Mouse (Mus musculus): ENCODE measurements at regions not wholly inside any gene's neighbourhood (a gene's known extent, or its start where the extent isn't known, plus 50 kb on each side); places are given as distances from the start of the nearest gene placed in this dataset.

DNA sequence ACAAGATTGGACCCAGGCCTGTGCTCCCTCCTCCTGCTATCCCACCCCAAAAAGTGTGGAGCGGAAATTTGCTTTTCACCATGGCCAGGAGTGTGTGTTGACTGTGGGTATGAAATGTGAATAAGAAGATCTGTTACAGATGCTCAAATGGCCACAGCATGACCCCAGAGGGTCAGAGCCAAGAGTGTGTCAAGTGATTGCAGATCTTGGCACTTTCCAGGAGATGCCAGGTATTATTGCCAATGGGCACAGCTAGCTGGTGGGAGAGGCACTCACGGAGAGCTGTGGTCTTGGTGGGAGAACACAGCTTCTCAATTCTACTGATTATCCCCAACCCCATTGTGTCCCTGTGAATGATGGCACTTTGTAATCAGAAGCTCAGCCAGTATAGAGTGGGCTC is 62.7 kb downstream of the Smim20 start:
- no peak for DNase-seq (ENCODE audit: low spot score in 2 of 2)
- intact Hi-C loops (cut with DNase I), result no loop called here

DNA sequence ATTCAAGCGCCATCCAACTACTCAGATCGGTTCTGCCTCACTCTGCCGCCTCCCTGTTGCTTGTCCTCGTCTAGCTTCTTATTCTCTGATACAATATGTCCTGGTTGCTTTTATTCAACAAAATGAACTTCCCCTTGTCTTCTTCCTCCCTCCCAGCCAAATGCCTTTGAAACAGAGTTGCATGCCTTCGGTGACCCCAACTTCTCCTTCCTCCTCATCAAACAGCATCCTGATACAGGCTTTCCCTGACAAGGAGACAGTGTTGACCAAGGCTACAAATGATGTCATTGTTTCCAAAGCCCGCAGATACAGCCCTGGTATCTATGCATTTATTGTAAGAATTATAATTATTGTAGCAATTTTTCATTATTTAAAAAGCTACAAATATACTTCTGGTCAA is 69.8 kb downstream of the Smim20 start:
- intact Hi-C loops (cut with DNase I), result no loop called here
- no peak for DNase-seq (ENCODE audit: low spot score in 2 of 2)

- intact Hi-C loops (cut with DNase I), result no loop called here
These were observed 70.9 kb downstream of the Smim20 start for GRCm38 (mm10) chr5:53337816-53338215.

GRCm38 (mm10) chr5:53345164-53345563 is 78.3 kb downstream of the Smim20 start:
- intact Hi-C loops (cut with DNase I), result no loop called here

More at GRCm38 (mm10) chr5:53337816-53338215, 70.9 kb downstream of the Smim20 start:
- no peak for DNase-seq (ENCODE audit: low spot score in 2 of 2)

GRCm38 (mm10) chr5:53346028-53346427 is 79.1 kb downstream of the Smim20 start:
- no peak for DNase-seq (ENCODE audit: low spot score in 2 of 2)
- intact Hi-C loops (cut with DNase I), result no loop called here

More at GRCm38 (mm10) chr5:53345164-53345563, 78.3 kb downstream of the Smim20 start:
- no peak for DNase-seq (ENCODE audit: low spot score in 2 of 2)

GRCm38 (mm10) chr5:53346756-53347155 is 79.9 kb downstream of the Smim20 start:
- no peak for DNase-seq (ENCODE audit: low spot score in 2 of 2)
- intact Hi-C loops (cut with DNase I), result no loop called here

DNA sequence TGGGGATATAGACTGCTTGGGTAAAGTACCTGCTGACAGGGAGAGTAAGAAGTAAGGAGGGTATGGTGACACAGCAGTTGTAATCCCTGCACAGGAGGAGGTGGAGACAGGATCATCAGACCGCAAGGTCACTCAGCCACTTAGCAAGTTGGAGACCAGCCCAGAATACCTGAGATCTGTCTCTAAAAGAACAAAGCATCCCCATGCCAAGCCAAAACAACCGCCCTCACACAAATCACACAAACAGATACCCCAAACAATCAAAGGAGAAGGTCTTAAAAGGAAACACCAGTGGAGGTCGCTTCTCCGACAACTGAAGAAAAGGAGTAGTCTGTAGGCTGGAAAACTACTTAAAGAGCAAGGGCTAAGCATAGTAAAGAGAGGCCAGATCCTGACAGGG is 86.0 kb downstream of the Smim20 start:
- no peak for DNase-seq (ENCODE audit: low spot score in 2 of 2)
- intact Hi-C loops (cut with DNase I), result loop anchor here (10.0 kb wide), 1 partner anchor 322 kb away; no protein-coding TSS in a partner anchor

DNA sequence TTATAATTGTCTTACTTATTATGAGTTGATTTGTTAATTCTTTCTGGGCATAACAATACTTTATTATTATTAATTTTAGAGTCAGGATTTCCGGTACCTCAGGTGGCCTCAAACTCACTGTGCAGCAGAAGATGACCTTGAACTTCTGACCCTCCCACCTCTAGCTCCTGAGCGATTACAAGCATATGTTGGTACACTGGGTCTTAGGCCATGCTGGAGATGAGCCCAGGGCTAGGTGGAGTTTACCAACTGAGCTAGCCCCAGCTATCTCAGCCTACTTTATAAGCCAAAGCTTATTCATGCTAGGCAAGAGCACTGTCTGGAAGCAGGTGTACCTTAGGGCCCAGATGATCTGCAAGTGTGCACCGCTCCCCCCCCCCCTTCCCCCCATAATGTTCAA is 87.4 kb downstream of the Smim20 start:
- no peak for DNase-seq (ENCODE audit: low spot score in 2 of 2)
- intact Hi-C loops (cut with DNase I), result loop anchor here (2.0 to 10.0 kb wide), 2 partner anchors 237 to 321 kb away; no protein-coding TSS in a partner anchor

DNA sequence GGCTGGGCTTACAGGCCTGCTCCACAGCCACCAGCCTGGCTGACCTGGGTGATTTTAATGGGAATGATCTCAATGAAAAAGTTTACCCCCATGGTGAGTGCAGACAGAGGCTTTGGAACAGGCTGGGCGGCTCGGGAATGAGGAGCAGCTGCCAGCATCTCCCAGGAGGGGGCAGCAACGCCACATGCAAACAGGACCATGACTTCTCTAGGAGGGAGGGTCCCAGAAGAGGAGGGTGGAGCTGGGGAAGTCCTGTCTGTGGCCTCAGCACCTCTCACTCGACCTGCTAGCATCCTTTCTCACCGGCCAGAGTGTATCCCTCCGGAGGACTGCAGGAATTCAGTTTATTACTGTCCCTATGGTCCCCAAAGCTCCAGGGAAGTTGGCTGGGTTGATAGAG is 88.2 kb downstream of the Smim20 start:
- intact Hi-C loops (cut with DNase I), result loop anchor here (2.0 to 10.0 kb wide), 3 partner anchors 236 to 320 kb away; no protein-coding TSS in a partner anchor

GRCm38 (mm10) chr5:53357086-53357608 is 90.3 kb downstream of the Smim20 start:
- no peak for DNase-seq (ENCODE audit: low spot score in 2 of 2)
- intact Hi-C loops (cut with DNase I), result loop anchor here (5.0 to 10.0 kb wide), 2 partner anchors 280 to 318 kb away; no protein-coding TSS in a partner anchor

More for the DNA sequence above, 88.2 kb downstream of the Smim20 start:
- DNase-seq (ENCODE audit: low spot score in 2 of 2), result peak; percentile 79 to 85

DNA sequence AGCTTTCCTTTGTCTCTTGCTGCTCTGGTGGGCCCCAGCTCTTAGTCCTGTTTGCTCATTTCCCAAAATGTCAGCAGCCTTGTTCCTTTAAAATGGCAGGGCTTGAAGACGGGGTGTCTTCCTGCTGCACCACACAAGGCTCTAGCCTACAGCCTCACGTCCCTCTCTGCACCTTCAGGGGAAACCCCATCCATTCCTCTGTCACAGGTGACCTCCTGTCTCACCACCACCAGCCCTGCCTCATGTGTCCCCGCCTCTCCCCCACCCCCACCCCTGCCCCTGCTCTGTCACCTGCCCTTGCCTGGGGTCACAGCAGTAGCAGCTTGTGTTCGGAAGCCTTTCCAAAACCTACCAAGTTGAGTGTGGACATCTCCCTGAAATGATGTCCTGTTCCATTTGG is 91.3 kb downstream of the Smim20 start:
- DNase-seq (ENCODE audit: low spot score in 2 of 2), result no peak
- intact Hi-C loops (cut with DNase I), result loop anchor here (5.0 to 10.0 kb wide), 2 partner anchors 279 to 317 kb away; no protein-coding TSS in a partner anchor

- intact Hi-C loops (cut with DNase I), result loop anchor here (5.0 to 10.0 kb wide), 2 partner anchors 277 to 315 kb away; no protein-coding TSS in a partner anchor
- no peak for DNase-seq (ENCODE audit: low spot score in 2 of 2)
These were observed 93.0 kb downstream of the Smim20 start for GRCm38 (mm10) chr5:53359887-53360286.

GRCm38 (mm10) chr5:53361295-53361694 is 94.4 kb downstream of the Smim20 start:
- intact Hi-C loops (cut with DNase I), result no loop called here
- DNase-seq (ENCODE audit: low spot score in 2 of 2), result no peak

GRCm38 (mm10) chr5:53363898-53364297 is 97.0 kb downstream of the Smim20 start:
- DNase-seq (ENCODE audit: low spot score in 2 of 2), result no peak
- intact Hi-C loops (cut with DNase I), result no loop called here

GRCm38 (mm10) chr5:53366882-53367561 is 98.9 kb upstream of the Rbpj start:
- peak; percentile 36 to 66 for DNase-seq (ENCODE audit: low spot score in 2 of 2)
- intact Hi-C loops (cut with DNase I), result no loop called here

DNA sequence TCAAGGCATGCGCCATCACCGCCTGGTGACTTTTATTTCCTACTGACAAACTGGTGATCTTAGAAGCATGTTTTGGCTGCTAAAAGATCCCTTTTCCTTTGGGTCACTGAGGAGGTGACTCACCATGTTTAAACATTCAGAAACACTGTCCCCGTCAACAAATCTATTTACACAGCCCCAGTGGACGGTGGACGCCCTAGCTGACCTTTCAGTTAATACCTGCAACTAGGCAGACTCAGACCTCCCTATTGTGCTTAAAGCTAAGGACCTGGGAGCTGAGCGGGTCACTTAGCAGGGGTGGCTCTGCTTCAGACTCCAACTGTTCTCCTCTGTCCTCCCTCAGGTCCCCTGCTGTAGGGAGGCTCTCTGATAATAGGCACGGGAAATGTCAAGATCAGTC is 95.7 kb upstream of the Rbpj start:
- intact Hi-C loops (cut with DNase I), result no loop called here
- no peak for DNase-seq (ENCODE audit: low spot score in 2 of 2)

DNA sequence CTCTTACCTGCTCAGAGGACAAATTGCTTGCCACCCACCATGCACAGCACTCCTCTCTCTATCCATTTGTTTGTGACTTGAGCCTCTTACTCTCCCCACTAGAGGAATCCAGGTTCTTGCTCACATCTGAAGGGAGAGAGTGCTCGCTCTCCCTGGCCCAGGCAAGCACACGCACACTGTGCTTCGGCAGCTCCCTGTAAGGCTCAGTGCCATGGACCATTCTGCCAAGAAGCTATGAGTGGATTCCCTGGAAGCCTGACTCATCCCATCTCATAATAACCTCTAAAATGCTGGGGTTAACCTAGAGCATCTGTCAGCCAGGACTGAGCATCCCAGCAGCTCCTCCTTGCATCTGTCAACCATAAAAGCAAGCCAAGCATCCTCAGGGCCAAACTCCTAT is 94.3 kb upstream of the Rbpj start:
- DNase-seq (ENCODE audit: low spot score in 2 of 2), result peak in 1 of 2 experiments; percentile 36
- intact Hi-C loops (cut with DNase I), result no loop called here

GRCm38 (mm10) chr5:53373315-53373714 is 92.6 kb upstream of the Rbpj start:
- no peak for DNase-seq (ENCODE audit: low spot score in 2 of 2)

GRCm38 (mm10) chr5:53376856-53377255 is 89.1 kb upstream of the Rbpj start:
- intact Hi-C loops (cut with DNase I), result no loop called here

More at GRCm38 (mm10) chr5:53373315-53373714, 92.6 kb upstream of the Rbpj start:
- intact Hi-C loops (cut with DNase I), result no loop called here

GRCm38 (mm10) chr5:53377698-53378097 is 88.3 kb upstream of the Rbpj start:
- no peak for DNase-seq (ENCODE audit: low spot score in 2 of 2)

More at GRCm38 (mm10) chr5:53376856-53377255, 89.1 kb upstream of the Rbpj start:
- no peak for DNase-seq (ENCODE audit: low spot score in 2 of 2)

DNA sequence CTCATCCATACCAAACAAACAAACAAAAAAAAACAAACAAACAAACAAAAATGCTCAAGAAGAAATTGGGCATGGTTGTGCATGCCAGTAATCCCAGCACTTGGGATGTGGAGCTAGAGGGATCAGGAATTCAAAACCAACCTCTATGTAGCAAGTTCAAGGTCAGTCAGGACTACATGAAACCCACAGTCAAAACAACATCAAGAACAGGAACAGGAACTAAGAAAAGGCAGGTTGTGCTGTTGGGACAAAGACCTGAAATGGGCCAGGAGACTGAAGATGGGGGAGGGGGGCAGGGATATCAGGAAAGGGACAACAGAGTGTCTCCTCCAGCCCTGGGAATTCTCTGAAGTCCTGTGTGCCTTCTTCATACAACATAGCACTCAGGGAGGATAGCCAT is 87.8 kb upstream of the Rbpj start:
- intact Hi-C loops (cut with DNase I), result no loop called here
- DNase-seq (ENCODE audit: low spot score in 2 of 2), result no peak

More at GRCm38 (mm10) chr5:53377698-53378097, 88.3 kb upstream of the Rbpj start:
- intact Hi-C loops (cut with DNase I), result no loop called here
